Mouse (Mus musculus) limb, embryonic 14.5 days (tissue): ENCODE data around the gene Nr5a1. TPM values are rescaled to one million over a fixed set of nuclear protein-coding genes. Genes with fewer than 3 reads are reported as not detected.

Source experiments
- ATAC-seq: fragments of 200-750 bp; cut with Nextera tagmentation; 2 replicates; pipeline ENCODE4 v1.8.0; 2017; ENCODE audit warnings: low read depth, moderate number of reproducible peaks, moderate TSS enrichment; ENCODE audit not compliant: low FRiP score
- DNase-seq: peaks from one replicate; pipeline ENCODE4 v3.0.0-alpha.2; 2015; ENCODE audit warnings: low spot score
- H3K27ac ChIP-seq: fragments of 300-500 bp; sonication (generic); replicated peaks from 2 replicates; pipeline ENCODE4 v1.5.1; 2014; ENCODE audit warnings: low read depth, mild to moderate bottlenecking, low read length, moderate library complexity, mixed read lengths
- H3K27me3 ChIP-seq: fragments of 300-500 bp; sonication (generic); 2 replicates; pipeline ENCODE4 v1.6.1; 2014; ENCODE audit warnings: low read length, mixed read lengths; ENCODE audit not compliant: control insufficient read depth, insufficient read depth
- H3K36me3 ChIP-seq: fragments of 300-500 bp; sonication (generic); 2 replicates; pipeline ENCODE4 v1.6.1; 2014; ENCODE audit warnings: mild to moderate bottlenecking, low read length, moderate library complexity, mixed read lengths; ENCODE audit not compliant: control insufficient read depth, insufficient read depth
- H3K4me1 ChIP-seq: fragments of 300-500 bp; sonication (generic); 2 replicates; pipeline ENCODE4 v1.6.1; 2014; ENCODE audit warnings: antibody characterized with exemption, low read length, mixed read lengths; ENCODE audit not compliant: control insufficient read depth, insufficient read depth
- H3K4me2 ChIP-seq: fragments of 300-500 bp; sonication (generic); replicated peaks from 2 replicates; pipeline ENCODE4 v1.6.1; 2014; ENCODE audit warnings: low read depth, mild to moderate bottlenecking, low read length, moderate library complexity; ENCODE audit not compliant: severe bottlenecking
- H3K4me3 ChIP-seq: fragments of 300-500 bp; sonication (generic); replicated peaks from 2 replicates; pipeline ENCODE4 v1.5.1; 2014; ENCODE audit warnings: low read length
- H3K9ac ChIP-seq: fragments of 300-500 bp; sonication (generic); 2 replicates; pipeline ENCODE4 v1.6.1; 2014; ENCODE audit warnings: mild to moderate bottlenecking, low read depth, low read length, moderate library complexity; ENCODE audit not compliant: severe bottlenecking
- H3K9me3 ChIP-seq: fragments of 300-500 bp; sonication (generic); 2 replicates; pipeline ENCODE4 v1.6.1; 2016; ENCODE audit warnings: low read length; ENCODE audit not compliant: control insufficient read depth
- POLR2A ChIP-seq: fragments of 200-500 bp; IDR thresholded peaks from 2 replicates; pipeline ENCODE4 v1.8.0; 2012; ENCODE audit warnings: inconsistent platforms, mild to moderate bottlenecking, moderate library complexity, borderline replicate concordance; ENCODE audit not compliant: insufficient read depth, insufficient read length; ENCODE audit errors: extremely low read depth
- WGBS: fragments of 180-500 bp; shearing (Covaris S2); extraction: QIAGEN DNeasy Blood & Tissue Kit; methylation state at CpG from one replicate; pipeline ENCODE4 v1.1.7; 2014; 5-methylcytosine and 5-hydroxymethylcytosine counted together
- polyA plus RNA-seq, 2 experiments: library from polyadenylated mRNA; depleted of rRNA in 1 of 2; stranded (reverse) in 1 of 2; unstranded in 1 of 2; fragments of >200 nt; fragmentation: Nextera tagmentation in 1 of 2; extraction: Ambion mirVana in 1 of 2; gene quantifications; 2 replicates each; pipeline versions ENCODE4 v1.2.1 to v1.2.3; 2012 to 2014

Nr5a1 gene
- polyA plus RNA-seq, 2 experiments = 0.10 TPM; not detected in 1

GRCm38 (mm10) chr2:38712076-38712768 lies 2.1 kb downstream of the Nr5a1 start:
- DNase-seq = no peak
- WGBS = 13% methylated on average over 23 of the region's 58 CpGs
- peak overlapping the region; percentile 12; the same call in 1 of the 2 replicates for H3K9ac ChIP-seq

GRCm38 (mm10) chr2:38711421-38711861 lies 2.9 kb downstream of the Nr5a1 start:
- DNase-seq = no peak
- Histone ChIP-seq H3K9me3 (no peaks in the 10 kb centered on the region), H3K36me3 (no peaks in the 10 kb centered on the region), H3K27me3 (peaks cover 79% of the 10 kb centered on the region), H3K4me2 (peak overlapping the region; percentile 50), H3K9ac (peak overlapping the region; percentile 12; the same call in 1 of the 2 replicates), H3K4me3 (peak overlapping the region; percentile 34), H3K4me1 (peaks cover 10% of the 10 kb centered on the region; the same call in 1 of the 2 replicates), H3K27ac (no peak overlapping the region)
- TF ChIP-seq POLR2A = no peak
- 3% methylated on average over 31 of the region's 40 CpGs for WGBS
- ATAC-seq = no peak

More at GRCm38 (mm10) chr2:38712076-38712768, 2.1 kb downstream of the Nr5a1 start:
- H3K4me3 ChIP-seq = peak overlapping the region; percentile 34
- ATAC-seq = no peak
- no peak for TF ChIP-seq POLR2A
- no peaks in the 10 kb centered on the region for H3K36me3 ChIP-seq
- peaks cover 71% of the 10 kb centered on the region for H3K27me3 ChIP-seq
- H3K9me3 ChIP-seq = no peaks in the 10 kb centered on the region
- peaks cover 10% of the 10 kb centered on the region; the same call in 1 of the 2 replicates for H3K4me1 ChIP-seq
- peak overlapping the region; percentile 50 for H3K4me2 ChIP-seq
- no peak overlapping the region for H3K27ac ChIP-seq

GRCm38 (mm10) chr2:38710304-38711241 lies 3.8 kb downstream of the Nr5a1 start:
- H3K4me2 ChIP-seq = peak overlapping the region; percentile 42
- no peak; the same call in 1 of the 2 replicates for ATAC-seq
- 3% methylated on average over 71 of the region's 75 CpGs for WGBS

GRCm38 (mm10) chr2:38708907-38709688 lies 5.2 kb downstream of the Nr5a1 start:
- ATAC-seq (no peak), DNase-seq (no peak)
- WGBS = 29% methylated on average over 12 of the region's 12 CpGs
- no peak for TF ChIP-seq POLR2A
- Histone ChIP-seq H3K36me3 (no peaks in the 10 kb centered on the region), H3K4me1 (peaks cover 10% of the 10 kb centered on the region; the same call in 1 of the 2 replicates), H3K9ac (no peak overlapping the region), H3K27me3 (peaks cover 81% of the 10 kb centered on the region), H3K4me3 (no peak overlapping the region), H3K4me2 (no peak overlapping the region), H3K9me3 (no peaks in the 10 kb centered on the region), H3K27ac (no peak overlapping the region)

More at GRCm38 (mm10) chr2:38710304-38711241, 3.8 kb downstream of the Nr5a1 start:
- Histone ChIP-seq H3K27ac (no peak overlapping the region), H3K4me1 (peaks cover 10% of the 10 kb centered on the region; the same call in 1 of the 2 replicates), H3K4me3 (peak overlapping the region; percentile 32), H3K9ac (no peak overlapping the region), H3K27me3 (peaks cover 85% of the 10 kb centered on the region), H3K36me3 (no peaks in the 10 kb centered on the region), H3K9me3 (no peaks in the 10 kb centered on the region)
- TF ChIP-seq POLR2A = no peak
- DNase-seq = no peak
